Mouse (Mus musculus) CH12.LX (cell line): ENCODE measurements around the gene Gldc.

Source experiments
- CHD1 ChIP-seq: IDR thresholded peaks from 2 replicates; pipeline ENCODE4 v1.6.1; 2012; ENCODE audit warnings: low read depth, low read length, improper control_type of control experiment, inconsistent platforms
- CHD2 ChIP-seq: IDR thresholded peaks from 2 replicates; pipeline ENCODE4 v1.6.1; 2011; ENCODE audit warnings: low read length, improper control_type of control experiment
- CTCF ChIP-seq, 2 experiments: IDR thresholded peaks in 1 of 2; conservative IDR thresholded peaks in 1 of 2; 2 replicates each; pipeline ENCODE4 v1.5.1; 2011 to 2012; ENCODE audit warnings: low read depth in 2 of 2, low read length in 2 of 2, improper control_type of control experiment in 1 of 2, inconsistent platforms in 1 of 2, mild to moderate bottlenecking in 1 of 2, moderate library complexity in 1 of 2
- E2F4 ChIP-seq: IDR thresholded peaks from 2 replicates; pipeline ENCODE4 v1.6.1; 2011; ENCODE audit warnings: low read depth, low read length, improper control_type of control experiment; ENCODE audit not compliant: insufficient replicate concordance
- EP300 ChIP-seq: IDR thresholded peaks from 2 replicates; pipeline ENCODE4 v1.6.1; 2011; ENCODE audit warnings: low read length, improper control_type of control experiment
- ETS1 ChIP-seq: conservative IDR thresholded peaks from 2 replicates; pipeline ENCODE4 v1.6.1; 2012; ENCODE audit warnings: low read depth, mild to moderate bottlenecking, inconsistent platforms, low read length, improper control_type of control experiment, moderate library complexity
- HCFC1 ChIP-seq: IDR thresholded peaks from 2 replicates; pipeline ENCODE4 v1.6.1; 2012; ENCODE audit warnings: low read depth, mild to moderate bottlenecking, inconsistent platforms, low read length, improper control_type of control experiment
- MAX ChIP-seq: IDR thresholded peaks from 2 replicates; pipeline ENCODE4 v1.6.1; 2011; ENCODE audit warnings: low read length, improper control_type of control experiment
- NRF1 ChIP-seq: IDR thresholded peaks from 2 replicates; pipeline ENCODE4 v1.6.1; 2014; ENCODE audit warnings: low read depth, mild to moderate bottlenecking, inconsistent platforms, low read length, improper control_type of control experiment, moderate library complexity
- POLR2A ChIP-seq: IDR thresholded peaks from 2 replicates; pipeline ENCODE4 v1.6.1; 2011; ENCODE audit warnings: low read depth, mild to moderate bottlenecking, improper control_type of control experiment, low read length
- SIN3A ChIP-seq: IDR thresholded peaks from 2 replicates; pipeline ENCODE4 v1.6.1; 2012; ENCODE audit warnings: low read length, improper control_type of control experiment, inconsistent platforms
- SMC3 ChIP-seq: IDR thresholded peaks from 2 replicates; pipeline ENCODE4 v1.6.1; 2011; ENCODE audit warnings: low read depth, low read length, improper control_type of control experiment
- TCF12 ChIP-seq: IDR thresholded peaks from 2 replicates; pipeline ENCODE4 v1.6.1; 2014; ENCODE audit warnings: low read depth, mild to moderate bottlenecking, inconsistent platforms, low read length, improper control_type of control experiment
- USF1 ChIP-seq: IDR thresholded peaks from 2 replicates; pipeline ENCODE4 v1.6.1; 2014; ENCODE audit warnings: low read depth, mild to moderate bottlenecking, inconsistent platforms, low read length, improper control_type of control experiment

DNA sequence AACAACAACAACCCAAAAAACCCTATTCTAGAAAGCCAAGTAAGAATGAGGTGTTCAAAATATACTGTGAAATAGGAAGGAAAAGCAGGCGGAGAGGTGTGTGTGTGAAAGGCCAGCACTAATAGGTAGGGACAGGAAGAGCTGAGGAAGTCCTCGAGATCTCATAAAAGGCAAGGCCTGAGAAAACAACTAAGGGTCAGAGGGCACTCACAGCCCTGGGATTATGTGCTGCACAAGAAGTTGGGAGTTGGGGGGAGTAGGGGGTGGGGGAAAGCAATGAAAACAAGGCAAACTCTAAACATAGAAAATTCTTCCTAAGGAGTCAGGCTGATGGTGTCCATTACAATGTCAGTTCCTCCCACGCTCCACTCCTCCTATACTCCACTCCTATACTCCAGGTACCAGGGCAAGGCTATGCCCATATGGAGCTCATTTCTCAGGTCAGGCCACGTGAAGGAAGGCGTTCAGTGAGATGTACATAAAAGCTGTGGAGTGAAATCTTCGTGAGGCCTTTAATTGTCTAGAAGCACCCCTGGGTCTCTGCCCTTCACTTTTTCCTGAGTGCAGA lies 25.9 kb downstream of the Gldc start:
- TF ChIP-seq CHD1 (no peak), CTCF (conservative IDR thresholded peaks at IDR 0.05 in 1 of 2, IDR thresholded peaks at IDR 0.05 in 1 of 2; ENCODE audit: low read depth in 2 of 2, low read length in 2 of 2) (no peak), EP300 (no peak), POLR2A (no peak), NRF1 (no peak), ETS1 (no peak), E2F4 (no peak), SMC3 (no peak), SIN3A (no peak), MAX (no peak), USF1 (no peak), CHD2 (no peak), HCFC1 (no peak), TCF12 (no peak)
